Mouse (Mus musculus) CH12.LX (cell line): ENCODE results near the gene Hs3st6. TPM values are rescaled to one million over a fixed set of nuclear protein-coding genes. Genes with fewer than 3 reads are reported as not detected.

Experiments
- DNase-seq: peaks from one replicate; pipeline ENCODE4 v3.0.0-alpha.2; 2013; ENCODE audit errors: extremely low read depth
- H3K27ac ChIP-seq: 2 replicates; pipeline ENCODE4 v1.5.1; 2012; ENCODE audit warnings: low read depth, mild to moderate bottlenecking, control low read depth, moderate library complexity; ENCODE audit not compliant: insufficient read depth
- H3K27me3 ChIP-seq: replicated peaks from 2 replicates; pipeline ENCODE3; 2012; ENCODE audit warnings: inconsistent platforms
- H3K36me3 ChIP-seq, 2 experiments: replicated peaks in 1 of 2; 2 replicates each; pipeline versions ENCODE3 to v1.6.1; 2012; ENCODE audit warnings: inconsistent platforms in 1 of 2, low read length in 1 of 2, mild to moderate bottlenecking in 1 of 2, mixed read lengths in 1 of 2, moderate library complexity in 1 of 2; ENCODE audit not compliant: control insufficient read depth in 1 of 2, insufficient read depth in 1 of 2
- H3K4me1 ChIP-seq, 2 experiments: 2 replicates each; pipeline ENCODE4 v1.6.1; 2012; ENCODE audit warnings: inconsistent platforms in 1 of 2, moderate library complexity in 1 of 2; ENCODE audit not compliant: insufficient read depth in 2 of 2, control insufficient read depth in 1 of 2
- H3K4me2 ChIP-seq: 2 replicates; pipeline ENCODE4 v1.6.1; 2012; ENCODE audit warnings: low read depth, mild to moderate bottlenecking, control low read depth; ENCODE audit not compliant: poor library complexity, insufficient read depth, severe bottlenecking
- H3K4me3 ChIP-seq, 3 experiments: fragments of 150-350 bp in 1 of 3; sonication (generic) in 1 of 3; replicated peaks in 1 of 3; 2 replicates each; pipeline versions ENCODE3 to v1.5.1; 2011 to 2012; ENCODE audit warnings: low read depth in 2 of 3, low read length in 2 of 3, mild to moderate bottlenecking in 2 of 3, moderate library complexity in 2 of 3, control low read depth in 1 of 3, improper control_type of control experiment in 1 of 3, inconsistent platforms in 1 of 3, mixed read lengths in 1 of 3; ENCODE audit not compliant: poor library complexity in 1 of 3
- H3K79me2 ChIP-seq: replicated peaks from 2 replicates; pipeline ENCODE4 v1.6.1; 2012; ENCODE audit warnings: mild to moderate bottlenecking, moderate library complexity; ENCODE audit not compliant: control insufficient read depth, poor library complexity, insufficient read depth, severe bottlenecking; ENCODE audit errors: extremely low read depth
- H3K9ac ChIP-seq: 2 replicates; pipeline ENCODE4 v1.6.1; 2012; ENCODE audit warnings: low read depth, mild to moderate bottlenecking, control low read depth, moderate library complexity; ENCODE audit not compliant: insufficient read depth
- H3K9me3 ChIP-seq: replicated peaks from 2 replicates; pipeline ENCODE3; 2012; ENCODE audit warnings: low read length, inconsistent platforms, mixed read lengths
- CHD1 ChIP-seq: IDR thresholded peaks from 2 replicates; pipeline ENCODE4 v1.6.1; 2012; ENCODE audit warnings: low read depth, low read length, improper control_type of control experiment, inconsistent platforms
- CHD2 ChIP-seq: IDR thresholded peaks from 2 replicates; pipeline ENCODE4 v1.6.1; 2011; ENCODE audit warnings: low read length, improper control_type of control experiment
- CTCF ChIP-seq, 2 experiments: IDR thresholded peaks in 1 of 2; conservative IDR thresholded peaks in 1 of 2; 2 replicates each; pipeline ENCODE4 v1.5.1; 2011 to 2012; ENCODE audit warnings: low read depth in 2 of 2, low read length in 2 of 2, improper control_type of control experiment in 1 of 2, inconsistent platforms in 1 of 2, mild to moderate bottlenecking in 1 of 2, moderate library complexity in 1 of 2
- E2F4 ChIP-seq: IDR thresholded peaks from 2 replicates; pipeline ENCODE4 v1.6.1; 2011; ENCODE audit warnings: low read depth, low read length, improper control_type of control experiment; ENCODE audit not compliant: insufficient replicate concordance
- GABPA ChIP-seq: IDR thresholded peaks from 2 replicates; pipeline ENCODE4 v1.6.1; 2012; ENCODE audit warnings: low read depth, low read length, improper control_type of control experiment, inconsistent platforms; ENCODE audit not compliant: insufficient replicate concordance
- HCFC1 ChIP-seq: IDR thresholded peaks from 2 replicates; pipeline ENCODE4 v1.6.1; 2012; ENCODE audit warnings: low read depth, mild to moderate bottlenecking, inconsistent platforms, low read length, improper control_type of control experiment
- KAT2A ChIP-seq: IDR thresholded peaks from 2 replicates; pipeline ENCODE4 v1.6.1; 2012; ENCODE audit warnings: low read length, improper control_type of control experiment, inconsistent platforms; ENCODE audit not compliant: insufficient replicate concordance
- MAX ChIP-seq: IDR thresholded peaks from 2 replicates; pipeline ENCODE4 v1.6.1; 2011; ENCODE audit warnings: low read length, improper control_type of control experiment
- MAZ ChIP-seq: IDR thresholded peaks from 2 replicates; pipeline ENCODE4 v1.6.1; 2012; ENCODE audit warnings: low read depth, mild to moderate bottlenecking, inconsistent platforms, low read length, improper control_type of control experiment, moderate library complexity
- MXI1 ChIP-seq: IDR thresholded peaks from 2 replicates; pipeline ENCODE4 v1.6.1; 2011; ENCODE audit warnings: mild to moderate bottlenecking, low read depth, low read length, improper control_type of control experiment
- NRF1 ChIP-seq: IDR thresholded peaks from 2 replicates; pipeline ENCODE4 v1.6.1; 2014; ENCODE audit warnings: low read depth, mild to moderate bottlenecking, inconsistent platforms, low read length, improper control_type of control experiment, moderate library complexity
- PAX5 ChIP-seq: IDR thresholded peaks from 2 replicates; pipeline ENCODE4 v1.6.1; 2012; ENCODE audit warnings: low read length, inconsistent platforms, mixed read lengths
- POLR2A ChIP-seq: IDR thresholded peaks from 2 replicates; pipeline ENCODE4 v1.6.1; 2011; ENCODE audit warnings: low read depth, mild to moderate bottlenecking, improper control_type of control experiment, low read length
- POLR2AphosphoS2 ChIP-seq: IDR thresholded peaks from 2 replicates; pipeline ENCODE4 v1.6.1; 2011; ENCODE audit warnings: low read depth, low read length, improper control_type of control experiment
- SMC3 ChIP-seq: IDR thresholded peaks from 2 replicates; pipeline ENCODE4 v1.6.1; 2011; ENCODE audit warnings: low read depth, low read length, improper control_type of control experiment
- ZMIZ1 ChIP-seq: IDR thresholded peaks from 2 replicates; pipeline ENCODE4 v1.6.1; 2012; ENCODE audit warnings: low read depth, mild to moderate bottlenecking, inconsistent platforms, low read length, improper control_type of control experiment
- dilution Hi-C: fragments of 300-500 bp; cut with MboI; formaldehyde crosslinking; loops from 2 replicates; pipeline ENCODE4 v1.14.3; 2020; ENCODE audit warnings: low sequenced_read_pairs; ENCODE audit not compliant: extremely low pct_unique_long_range_greater_than_20kb, extremely low pct_ligation_motif_present
- in situ Hi-C: fragments of 300-500 bp; cut with MboI; formaldehyde crosslinking; loops from 3 replicates; pipeline ENCODE4 v1.14.3; 2019; ENCODE audit warnings: low sequenced_read_pairs, low pct_ligation_motif_present, low pct_unique_long_range_greater_than_20kb, mixed read lengths
- polyA plus RNA-seq: library from polyadenylated mRNA; unstranded; fragments of >175 nt; gene quantifications from 2 replicates; pipeline ENCODE4 v1.2.1, GENCODE M21; 2012; ENCODE audit warnings: low read depth; ENCODE audit not compliant: insufficient read length
- total RNA-seq, 2 experiments: library from RNA; depleted of rRNA; stranded (reverse); fragments of 300-350 nt in 1 of 2; fragments of >200 nt in 1 of 2; gene quantifications; 2 replicates each; pipeline ENCODE4 v1.2.3; 2012 to 2014

The Hs3st6 gene
- total and polyA plus RNA-seq, 3 experiments, result 0.30 TPM; not detected in 2

- TF ChIP-seq MXI1, result no peak
- TF ChIP-seq MAZ, result no peak
- TF ChIP-seq POLR2A, result no peak
- TF ChIP-seq HCFC1, result no peak
- TF ChIP-seq E2F4, result no peak
- no peak for TF ChIP-seq ZMIZ1
- TF ChIP-seq GABPA, result no peak
- no peak for TF ChIP-seq KAT2A
- no peak for TF ChIP-seq POLR2AphosphoS2
- no peak for TF ChIP-seq MAX
- no peak for TF ChIP-seq PAX5
- no peak for TF ChIP-seq NRF1
- no peak for TF ChIP-seq CHD1
- Histone ChIP-seq H3K9ac (no peak overlapping the region), H3K4me2 (no peak overlapping the region), H3K4me3 (no peak overlapping the region), H3K27ac (no peak overlapping the region), H3K79me2 (no peaks in the 10 kb centered on the region), H3K36me3 (no peaks in the 10 kb centered on the region), H3K27me3 (peaks cover 86% of the 10 kb centered on the region), H3K9me3 (no peaks in the 10 kb centered on the region), H3K4me1 (peaks cover 4 to 11% of the 10 kb centered on the region in 2 experiments)
- DNase-seq, result no peak
- in situ Hi-C loops, result no loop called here
- dilution Hi-C loops, result no loop called here
These were observed 4.6 kb downstream of the Hs3st6 start for GRCm38 (mm10) chr17:24757394-24757793.

- Histone ChIP-seq H3K9me3 (no peaks in the 10 kb centered on the region), H3K27ac (no peak overlapping the region), H3K79me2 (no peaks in the 10 kb centered on the region), H3K27me3 (peaks cover 84% of the 10 kb centered on the region), H3K4me1 (no peaks in the 10 kb centered on the region), H3K4me2 (no peak overlapping the region), H3K4me3 (no peak overlapping the region), H3K9ac (no peak overlapping the region), H3K36me3 (no peaks in the 10 kb centered on the region)
- TF ChIP-seq CHD2 (no peak), CTCF (conservative IDR thresholded peaks at IDR 0.05 in 1 of 2, IDR thresholded peaks at IDR 0.05 in 1 of 2; ENCODE audit: low read depth in 2 of 2, low read length in 2 of 2) (peak in 1 of 2 experiments; percentile 32; a peak in 2 of 4 replicates), KAT2A (no peak), SMC3 (peak; percentile 30)
- dilution Hi-C loops (no loop called here), in situ Hi-C loops (no loop called here)
- DNase-seq, result no peak
These were observed 8.3 kb downstream of the Hs3st6 start for GRCm38 (mm10) chr17:24761121-24761520.
